Mouse (Mus musculus) ES-CJ7 (cell line): ENCODE measurements around the gene Krtap4-7.
"Not testable (repeated sequence)": the region's sequence is repeated elsewhere in the genome, so short reads cannot be mapped to it uniquely, and the experiment has no call there.

Experiments used
- DNase-seq: peaks from one replicate; pipeline ENCODE4 v3.0.0; 2011; ENCODE audit warnings: low read depth, low spot score

Krtap4-7 gene

DNA sequence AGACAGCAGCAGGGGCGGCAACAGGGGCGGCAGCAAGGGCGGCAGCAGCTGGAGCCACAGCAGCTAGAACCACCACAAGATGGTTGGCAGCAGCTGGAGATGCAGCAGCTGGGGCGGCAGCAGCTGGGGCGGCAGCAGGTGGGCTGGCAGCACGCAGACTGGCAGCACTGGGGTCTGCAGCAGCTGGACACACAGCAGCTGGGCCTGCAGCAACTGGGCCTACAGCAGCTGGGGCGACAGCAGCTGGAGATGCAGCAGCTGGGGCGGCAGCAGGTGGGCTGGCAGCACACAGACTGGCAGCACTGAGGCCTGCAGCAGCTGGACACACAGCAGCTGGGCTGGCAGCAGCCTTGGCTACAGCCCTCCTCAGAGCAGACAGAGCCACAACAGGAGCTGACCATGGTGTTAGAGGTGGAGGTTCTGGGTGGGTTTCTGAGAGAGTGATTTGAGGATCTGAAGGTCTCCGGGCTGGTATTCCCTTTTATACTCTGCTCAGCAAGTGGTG is at the start of gene Krtap4-7:
Krtap4-7 (minus strand) TSS at position 455 of the 505 bp plus-strand sequence.
- DNase-seq = not testable (repeated sequence)

DNA sequence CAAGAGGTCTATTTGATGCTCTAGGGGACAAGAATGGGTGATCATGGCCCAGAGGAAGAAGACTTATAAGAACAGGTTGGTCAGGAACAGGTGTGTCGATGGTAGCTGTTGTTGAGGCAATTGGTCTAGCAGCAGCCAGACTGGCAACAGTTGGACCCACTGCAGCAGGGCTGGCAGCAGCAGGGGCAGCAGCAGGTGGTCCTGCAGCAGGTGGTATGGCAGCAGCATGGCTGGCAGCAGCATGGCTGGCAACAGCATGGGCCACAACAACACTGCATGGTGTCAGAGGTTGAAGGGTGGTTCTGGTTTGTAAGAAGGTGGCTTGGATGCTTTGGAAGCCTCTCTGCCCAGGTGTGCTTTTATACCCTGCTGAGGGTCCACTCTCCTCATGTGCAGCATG is 46.6 kb upstream of the Krtap4-7 start, which contains the start of gene Gm14190:
Gm14190 (minus strand) TSS at position 278 of the 400 bp plus-strand sequence.
- no peak for DNase-seq

DNA sequence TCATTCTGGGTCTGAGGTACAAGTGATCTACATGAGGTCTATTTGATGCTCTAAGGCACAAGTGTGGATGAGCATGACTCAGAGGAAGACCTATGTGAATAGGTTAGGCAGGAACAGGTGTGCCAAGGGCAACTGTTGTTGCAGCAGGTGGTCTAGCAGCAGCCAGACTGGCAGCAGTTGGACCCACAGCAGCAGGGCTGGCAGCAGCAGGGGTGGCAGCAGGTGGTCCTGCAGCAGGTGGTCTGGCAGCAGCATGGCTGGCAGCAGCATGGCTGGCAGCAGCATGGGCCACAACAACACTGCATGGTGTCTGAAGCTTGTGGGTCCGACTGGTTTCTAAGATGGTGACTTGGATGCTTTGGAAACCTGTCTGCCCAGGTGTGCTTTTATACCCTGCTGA is 41.3 kb upstream of the Krtap4-7 start:
- DNase-seq = not testable (repeated sequence)

DNA sequence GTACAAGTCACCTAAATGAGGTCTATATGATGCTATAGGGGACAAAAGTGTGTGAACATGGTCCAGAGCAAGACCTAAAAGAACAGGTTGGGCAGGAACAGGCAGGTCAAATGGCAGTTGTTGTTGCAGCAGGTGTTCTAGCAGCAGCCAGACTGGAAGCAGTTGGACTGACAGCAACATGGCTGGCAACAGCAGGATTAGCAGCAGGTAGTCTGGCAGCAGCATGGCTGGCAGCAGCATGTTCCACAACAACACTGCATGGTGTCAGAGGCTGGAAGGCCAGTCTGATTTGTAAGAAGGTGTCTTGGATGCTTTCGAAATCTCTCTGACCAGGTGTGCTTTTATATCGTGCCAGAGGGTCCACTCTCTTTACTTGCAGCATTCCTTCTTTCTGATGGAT is 39.6 kb upstream of the Krtap4-7 start:
- DNase-seq = no peak

DNA sequence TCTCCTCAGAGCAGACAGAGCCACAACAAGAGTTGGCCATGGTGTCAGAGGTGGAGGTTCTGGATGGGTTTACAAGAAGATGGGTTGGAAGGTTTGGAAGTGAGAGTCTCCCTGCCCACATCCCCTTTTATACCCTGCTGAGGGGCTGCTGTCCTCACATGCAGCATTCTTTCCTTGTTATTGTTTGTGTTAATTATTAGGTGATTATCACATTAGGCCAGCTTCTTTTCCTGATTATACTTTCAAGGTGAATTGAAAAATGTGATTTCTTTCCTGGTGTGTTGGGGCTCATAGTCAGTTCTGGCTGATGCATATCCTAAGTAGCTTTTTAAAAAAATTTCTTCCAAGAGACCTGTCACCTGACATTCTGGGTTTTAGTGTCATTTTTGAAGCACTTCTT is 22.0 kb upstream of the Krtap4-7 start, which contains the start of gene Krtap4-6:
Krtap4-6 (minus strand) TSS at position 101 of the 400 bp plus-strand sequence.
- no peak for DNase-seq

DNA sequence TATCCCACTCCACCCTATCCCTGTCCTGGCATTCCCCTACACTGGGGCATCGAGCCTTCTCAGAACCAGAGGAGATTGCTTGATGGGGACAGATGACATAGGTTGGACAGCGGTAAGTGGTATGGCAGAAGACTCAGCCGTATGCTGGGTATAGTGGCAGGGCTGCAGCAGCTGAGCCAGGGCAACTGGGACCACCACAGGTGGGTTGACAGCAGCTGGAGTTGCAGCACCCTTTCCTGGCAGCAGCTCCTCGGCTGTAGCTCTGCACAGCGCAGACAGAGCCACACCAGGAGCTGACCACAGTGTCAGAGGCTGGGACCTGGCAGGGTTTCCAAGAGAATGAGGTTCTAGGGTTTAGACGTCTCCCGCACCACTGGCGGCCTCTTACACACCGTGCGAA is 18.9 kb upstream of the Krtap4-7 start:
- no peak for DNase-seq

DNA sequence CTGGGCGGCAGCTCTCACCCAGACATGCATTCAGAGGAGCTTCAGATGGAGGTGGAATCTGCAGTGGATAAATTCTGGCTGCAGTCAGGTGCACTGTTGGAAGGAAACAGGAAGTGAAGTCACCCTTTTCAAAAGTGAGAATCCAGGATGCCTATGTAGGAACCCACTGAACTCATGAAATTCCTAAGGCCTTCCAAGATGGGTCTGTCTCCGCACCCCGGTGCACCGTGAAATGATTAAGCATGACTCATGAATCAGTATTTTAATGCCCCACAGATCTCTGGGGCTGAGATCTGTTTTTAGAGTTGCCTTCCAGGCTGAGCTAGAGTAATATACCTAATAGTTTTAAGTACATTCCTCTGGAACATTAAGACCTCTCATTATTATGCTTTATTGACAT is 15.4 kb upstream of the Krtap4-7 start:
- no peak for DNase-seq

DNA sequence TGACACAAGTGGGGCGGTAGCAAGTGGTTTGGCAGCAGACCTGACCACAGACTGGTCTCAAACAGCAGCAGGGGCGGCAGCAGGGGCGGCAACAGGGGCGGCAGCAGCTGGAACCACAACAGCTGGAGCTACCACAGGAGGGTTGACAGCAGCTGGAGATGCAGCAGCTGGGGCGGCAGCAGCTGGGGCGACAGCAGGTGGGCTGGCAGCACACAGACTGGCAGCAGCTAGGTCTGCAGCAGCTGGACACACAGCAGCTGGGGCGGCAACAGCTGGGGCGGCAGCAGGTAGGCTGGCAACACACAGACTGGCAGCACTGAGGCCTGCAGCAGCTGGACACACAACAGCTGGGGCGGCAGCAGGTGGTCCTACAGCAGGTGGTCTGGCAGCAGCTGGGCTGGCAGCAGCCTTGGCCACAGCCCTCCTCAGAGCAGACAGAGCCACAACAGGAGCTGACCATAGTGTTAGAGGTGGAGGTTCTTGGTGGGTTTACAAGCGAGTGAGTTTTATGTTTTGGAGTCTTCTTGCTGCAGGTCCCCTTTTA is 14.7 kb upstream of the Krtap4-7 start, which contains the start of gene Gm11563:
Gm11563 (minus strand) TSS at position 494 of the 544 bp plus-strand sequence.
- not testable (repeated sequence) for DNase-seq

DNA sequence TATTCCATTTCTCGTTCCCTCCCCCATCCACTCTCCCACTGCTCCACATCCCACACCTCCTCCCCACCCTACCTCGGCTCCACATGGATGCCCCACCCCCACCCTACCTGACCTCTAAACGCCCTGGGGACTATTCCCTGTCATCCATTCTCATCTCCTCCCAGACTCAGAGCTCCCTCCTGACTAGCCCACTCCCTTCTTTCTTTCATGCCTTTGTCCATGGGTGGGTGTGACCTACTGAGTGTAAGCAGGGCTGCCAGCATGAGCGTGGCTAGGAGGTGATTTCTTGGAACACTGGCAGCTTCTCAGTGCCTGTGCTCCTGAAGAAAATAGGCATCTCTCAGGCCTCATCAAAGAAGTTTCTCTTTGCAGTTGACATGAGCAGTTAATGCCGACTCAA is 13.2 kb upstream of the Krtap4-7 start:
- peak; percentile 87 for DNase-seq

DNA sequence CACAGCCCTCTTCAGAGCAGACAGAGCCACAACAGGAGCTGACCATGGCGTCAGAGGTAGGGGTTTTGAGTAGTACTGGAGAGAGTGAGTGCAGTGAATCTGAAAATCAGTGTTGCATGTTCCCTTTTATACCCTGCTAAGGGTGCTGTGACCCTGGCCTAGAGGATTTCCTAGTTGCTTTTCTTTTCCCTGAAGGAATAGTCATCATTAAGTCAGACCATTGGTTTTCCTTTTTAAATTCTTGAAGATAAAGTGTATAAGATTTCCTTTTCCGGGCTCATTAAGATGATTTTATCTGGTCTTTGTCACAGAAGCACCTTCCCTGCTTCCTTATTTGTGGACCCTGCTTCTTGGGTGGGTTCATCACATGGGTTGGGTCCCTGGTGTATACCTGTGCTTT is 6.2 kb upstream of the Krtap4-7 start, which contains the start of gene Gm11555:
Gm11555 (minus strand) TSS at position 101 of the 400 bp plus-strand sequence.
- DNase-seq = no peak

DNA sequence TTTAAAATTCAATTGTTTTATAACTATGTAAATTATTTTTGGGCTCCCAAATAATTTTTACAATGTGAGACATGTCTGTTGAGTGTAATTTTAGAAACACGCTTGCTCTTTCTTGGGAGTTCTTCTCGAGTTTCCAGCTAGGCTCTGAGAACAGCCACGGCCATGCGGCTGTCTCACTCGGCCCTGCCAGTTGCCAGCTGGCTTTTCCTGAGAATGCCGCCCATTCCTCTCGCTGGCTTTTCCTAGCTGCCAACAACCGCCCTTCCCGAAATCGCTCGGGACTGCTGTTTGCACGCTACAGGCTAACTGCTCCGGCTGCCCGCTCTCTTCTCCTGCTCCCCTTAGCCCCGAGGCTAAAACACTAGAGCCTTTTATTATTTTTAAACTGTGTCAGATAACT is 2.6 kb upstream of the Krtap4-7 start:
- DNase-seq = no peak

DNA sequence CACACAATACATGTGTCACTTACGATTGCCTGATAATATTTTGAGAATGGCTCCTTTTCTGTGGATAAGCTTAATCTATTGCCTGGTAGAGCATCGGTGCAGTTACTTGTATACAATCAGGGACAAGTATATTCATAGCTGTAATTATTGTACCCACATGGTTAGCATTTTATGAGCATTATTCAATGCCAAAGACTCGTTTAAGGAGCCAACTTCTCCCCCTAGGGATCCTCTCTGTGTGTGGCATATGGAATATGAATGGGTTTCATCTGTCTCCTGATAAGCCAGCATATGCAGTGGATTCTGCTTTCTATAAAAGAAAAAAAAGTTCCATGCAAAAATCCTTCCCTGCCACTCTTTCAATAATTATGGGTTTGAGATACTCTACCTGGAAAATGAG is 462 bp upstream of the Krtap4-7 start:
- DNase-seq = no peak

DNA sequence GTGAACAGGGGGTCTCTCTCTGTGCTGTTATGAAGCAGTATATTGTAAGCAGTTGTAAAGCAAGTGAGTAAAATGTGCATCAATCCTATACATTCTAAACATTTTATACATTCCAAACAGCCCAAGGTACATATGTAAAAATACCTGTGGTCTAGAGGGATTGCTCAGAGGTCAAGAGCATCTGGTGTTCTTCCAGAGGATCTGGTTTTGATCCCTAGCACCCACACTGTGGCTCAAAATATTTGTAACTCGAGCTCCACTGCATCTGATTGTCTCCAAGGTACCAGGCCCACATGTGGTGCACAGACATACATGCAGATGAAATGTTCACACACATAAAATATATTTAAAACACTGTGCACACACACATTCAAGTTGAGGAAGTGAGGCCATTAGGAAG is 3.0 kb downstream of the Krtap4-7 start:
- DNase-seq = no peak

DNA sequence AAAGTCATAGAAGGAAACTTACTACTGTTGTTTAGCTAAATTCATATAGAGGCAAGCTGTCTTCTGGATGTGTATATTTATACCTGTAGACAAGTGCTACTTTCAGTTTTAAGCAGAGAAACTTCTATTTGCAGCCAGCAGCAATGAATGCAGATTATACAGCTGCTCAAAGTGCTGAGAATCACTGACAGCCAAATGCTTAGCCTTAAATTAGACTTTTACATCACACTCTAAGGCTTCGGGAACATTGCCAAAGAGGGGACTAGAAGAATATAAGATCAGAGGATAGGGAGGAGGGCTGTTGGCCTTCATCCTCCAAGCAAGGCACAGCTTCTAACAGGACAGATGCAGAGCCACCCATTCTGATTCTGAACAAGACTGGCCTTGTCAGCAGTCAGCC is 6.8 kb downstream of the Krtap4-7 start:
- no peak for DNase-seq

DNA sequence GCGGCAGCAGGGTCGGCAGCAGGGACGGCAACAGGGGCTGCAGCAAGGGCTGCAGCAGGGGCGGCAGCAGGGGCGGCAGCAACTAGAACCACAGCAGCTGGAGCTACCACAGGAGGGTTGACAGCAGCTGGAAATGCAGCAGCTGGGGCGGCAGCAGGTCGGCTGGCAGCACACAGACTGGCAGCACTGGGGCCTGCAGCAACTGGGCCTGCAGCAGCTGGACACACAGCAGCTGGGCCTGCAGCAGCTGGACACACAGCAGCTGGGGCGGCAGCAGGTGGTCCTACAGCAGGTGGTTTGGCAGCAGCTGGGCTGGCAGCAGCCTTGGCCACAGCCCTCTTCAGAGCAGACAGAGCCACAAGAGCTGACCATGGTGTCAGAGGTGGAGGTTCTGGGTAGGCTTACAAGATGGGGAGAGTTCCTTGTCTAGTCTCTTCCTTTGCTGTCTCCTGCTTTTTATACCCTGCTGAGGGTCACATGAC is 9.2 kb downstream of the Krtap4-7 start, which contains the start of gene Krtap4-2:
Krtap4-2 (minus strand) TSS at position 432 of the 482 bp plus-strand sequence.
- DNase-seq = no peak

DNA sequence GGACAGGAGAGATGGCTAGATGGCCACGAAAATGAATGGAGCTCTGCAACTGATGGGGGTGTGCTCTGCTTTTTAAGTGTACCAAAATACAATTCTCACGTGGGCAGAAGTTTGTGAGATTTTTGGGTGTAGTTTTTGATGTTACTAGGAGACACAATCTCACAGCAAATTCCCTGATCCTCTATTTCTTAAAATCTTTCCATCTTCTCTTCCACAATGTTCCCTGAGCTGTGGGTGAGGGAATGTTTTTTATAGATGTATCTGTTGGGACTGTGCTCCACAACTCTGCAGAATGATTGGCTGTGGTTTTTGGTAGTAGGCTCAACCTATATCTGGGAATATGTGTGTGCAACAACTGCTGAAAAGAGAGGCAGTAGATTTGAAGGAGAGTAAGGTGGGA is 10.6 kb downstream of the Krtap4-7 start:
- no peak for DNase-seq

DNA sequence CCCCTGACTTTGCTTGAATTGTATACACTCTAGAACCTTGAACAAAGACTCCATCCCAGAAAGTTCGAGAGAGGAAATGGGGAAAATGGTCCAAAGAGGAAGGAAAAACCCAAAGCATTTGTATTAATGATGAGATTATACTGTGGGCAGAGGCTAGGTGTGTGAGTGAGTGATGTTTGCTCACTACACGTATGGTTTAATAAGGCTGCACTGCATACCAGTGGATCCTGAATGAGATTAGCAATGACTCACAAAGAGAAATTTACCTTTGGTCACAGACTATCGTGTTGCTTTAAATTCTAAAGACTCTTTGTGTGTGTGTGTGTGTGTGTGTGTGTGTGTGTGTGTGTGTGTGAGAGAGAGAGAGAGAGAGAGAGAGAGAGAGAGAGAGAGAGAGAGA is 13.0 kb downstream of the Krtap4-7 start:
- DNase-seq = no peak

DNA sequence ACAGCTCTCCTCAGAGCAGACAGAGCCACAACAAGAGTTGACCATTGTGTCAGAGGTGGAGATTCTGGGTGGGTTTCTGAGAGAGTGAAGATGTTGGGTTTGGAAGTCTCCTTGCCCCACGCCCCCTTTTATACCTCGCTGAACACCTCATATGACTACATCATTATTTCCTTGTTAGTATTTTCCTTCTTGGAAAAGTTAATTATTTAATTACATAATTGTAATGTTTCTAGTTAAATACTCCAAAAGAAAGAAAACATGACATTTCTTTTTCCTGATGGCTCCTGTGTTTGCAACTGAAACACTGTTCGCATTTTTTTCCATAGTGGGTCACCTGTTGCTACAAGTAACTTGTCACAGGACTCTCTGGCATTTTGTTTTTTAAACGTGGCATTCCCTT is 15.8 kb downstream of the Krtap4-7 start, which contains the start of gene Krtap4-1:
Krtap4-1 (minus strand) TSS at position 101 of the 400 bp plus-strand sequence.
- no peak for DNase-seq

DNA sequence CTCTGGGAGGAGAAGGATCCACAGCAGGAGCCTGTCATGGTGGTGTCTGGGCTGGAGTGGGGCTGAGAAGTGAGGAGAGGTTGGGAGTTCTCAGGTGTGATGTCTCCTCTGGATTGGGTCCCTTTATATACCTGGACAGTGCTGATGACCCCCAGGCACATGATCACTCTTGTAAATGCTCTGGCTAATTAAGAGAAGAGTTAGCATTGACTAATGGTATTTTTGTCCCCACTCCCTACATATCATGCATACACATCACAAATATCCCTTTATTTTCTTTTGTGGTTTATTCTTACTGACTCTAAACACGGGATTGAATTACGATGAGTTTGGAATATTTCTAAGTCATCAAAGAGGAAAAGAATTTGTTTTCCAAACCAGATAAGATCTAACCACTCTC is 23.6 kb downstream of the Krtap4-7 start, which contains the start of gene Gm11562:
Gm11562 (minus strand) TSS at position 101 of the 400 bp plus-strand sequence.
- no peak for DNase-seq

DNA sequence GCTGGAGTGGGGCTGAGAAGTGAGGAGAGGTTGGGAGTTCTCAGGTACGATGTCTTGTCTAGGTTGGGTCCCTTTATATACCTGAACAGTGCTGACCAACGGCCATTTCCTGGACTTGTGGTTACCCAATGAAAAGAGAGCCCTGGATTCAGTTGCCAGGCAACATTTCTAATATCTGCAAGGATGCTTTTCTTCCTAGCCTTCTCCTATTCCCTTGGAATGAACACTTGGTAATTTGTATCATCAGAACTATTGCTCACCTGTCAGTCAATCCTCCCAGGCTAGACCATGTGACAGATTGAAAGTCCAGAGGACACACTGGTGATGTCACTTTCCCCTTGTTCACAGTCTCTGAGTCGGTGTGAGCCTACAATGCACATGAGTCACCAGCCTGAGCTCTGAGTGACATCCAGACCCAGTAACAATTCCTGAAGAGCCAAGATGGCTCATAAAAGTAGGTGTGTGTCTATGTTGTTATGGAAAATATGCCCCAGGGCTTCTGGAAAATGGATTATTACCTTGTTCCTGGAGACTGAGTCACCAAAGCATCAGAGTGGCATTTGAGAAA is 29.0 kb downstream of the Krtap4-7 start, which contains the start of gene Krtap2-4:
Krtap2-4 (minus strand) TSS at position 51 of the 568 bp plus-strand sequence.
- no peak for DNase-seq

DNA sequence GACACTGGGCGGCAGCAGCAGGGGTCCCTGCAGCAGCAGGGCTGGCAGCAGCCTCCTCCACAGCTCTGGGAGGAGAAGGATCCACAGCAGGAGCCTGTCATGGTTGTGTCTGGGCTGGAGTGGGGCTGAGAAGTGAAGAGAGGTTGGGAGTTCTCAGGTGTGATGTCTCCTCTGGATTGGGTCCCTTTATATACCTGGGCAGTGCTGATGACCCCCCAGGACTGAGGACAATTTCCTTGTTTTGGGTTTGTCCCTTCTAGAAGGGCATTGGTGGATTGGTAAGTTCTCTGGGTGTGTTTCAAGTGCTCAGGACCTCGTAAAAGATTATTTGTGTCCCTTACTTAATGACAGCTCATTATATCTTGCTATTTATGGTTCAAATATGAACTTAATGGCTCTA is 33.8 kb downstream of the Krtap4-7 start, which contains the start of gene Gm11937:
Gm11937 (minus strand) TSS at position 101 of the 400 bp plus-strand sequence.
- DNase-seq = not testable (repeated sequence)

DNA sequence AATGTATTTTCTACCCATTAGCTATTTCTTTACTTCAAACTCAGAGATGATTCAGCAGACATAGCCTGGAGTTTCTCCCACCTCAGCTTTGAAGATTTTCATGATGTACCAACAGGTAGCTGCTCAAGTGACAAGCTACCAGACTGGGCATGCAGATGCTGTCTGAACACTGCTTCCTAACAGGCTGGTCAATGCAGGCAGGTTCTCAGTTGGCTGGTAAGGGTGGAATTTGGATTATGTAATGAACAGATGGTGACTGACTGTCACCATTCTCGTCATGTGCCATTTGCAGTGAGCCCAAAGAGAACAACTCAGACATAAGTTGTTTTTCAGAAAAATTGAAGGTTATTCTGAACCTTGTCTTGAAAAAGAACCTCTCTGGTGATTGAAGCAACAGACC is 34.8 kb downstream of the Krtap4-7 start:
- DNase-seq = no peak
